Mouse (Mus musculus): Measurements from ENCODE around the gene Pdzd4.

Pdzd4 gene

DNA sequence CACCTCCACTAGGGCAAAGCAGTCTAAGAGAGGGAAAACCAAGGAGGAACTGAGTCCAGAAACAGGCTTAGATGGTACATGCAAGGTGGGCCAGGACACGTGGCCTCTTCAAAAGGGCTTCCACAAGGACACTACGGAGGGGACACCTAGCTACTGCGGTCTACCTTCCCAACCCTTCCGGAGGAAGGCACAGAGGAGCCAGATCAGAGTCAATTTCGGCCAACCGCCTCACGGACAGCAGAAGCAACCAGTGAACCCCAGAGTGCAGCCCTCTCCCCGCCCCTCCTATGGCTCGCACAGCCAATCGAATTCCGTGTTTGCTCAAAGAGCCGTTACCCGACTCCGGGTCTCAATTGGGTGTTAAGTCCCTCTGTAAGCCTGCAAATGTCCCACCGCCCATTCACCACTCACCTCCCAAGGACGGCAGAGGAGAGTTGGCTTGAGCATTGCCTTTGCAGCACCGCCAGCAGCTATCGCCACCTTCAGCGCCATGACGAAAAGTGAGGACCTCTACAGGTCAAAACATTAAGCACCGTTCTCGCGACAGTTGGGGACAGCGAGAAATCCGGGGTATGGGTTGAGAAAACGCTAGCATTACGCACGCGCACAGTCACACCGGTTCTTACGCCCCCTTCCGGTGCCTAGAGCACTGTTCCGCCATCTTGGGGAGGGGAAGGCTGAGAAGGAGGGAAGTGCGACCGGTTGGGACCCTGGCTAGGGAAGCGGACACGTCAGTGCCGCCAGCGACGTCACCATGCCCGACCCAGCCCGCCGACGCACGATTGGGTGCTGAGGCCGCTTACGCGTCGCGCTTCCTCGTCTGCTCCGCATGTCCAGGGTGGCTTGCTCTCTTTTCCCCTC is 38.2 kb downstream of the Pdzd4 start, which contains the start of the genes Idh3g and Ssr4:
Gene Idh3g, minus strand, starts transcription at position 534 of the 861 bp plus-strand sequence.
Gene Ssr4, plus strand, starts transcription at position 665 of the 861 bp plus-strand sequence.
- DNase-seq (ENCODE audit: low read depth in 2 of 2, low spot score in 2 of 2) = peak; percentile 88 to 94

DNA sequence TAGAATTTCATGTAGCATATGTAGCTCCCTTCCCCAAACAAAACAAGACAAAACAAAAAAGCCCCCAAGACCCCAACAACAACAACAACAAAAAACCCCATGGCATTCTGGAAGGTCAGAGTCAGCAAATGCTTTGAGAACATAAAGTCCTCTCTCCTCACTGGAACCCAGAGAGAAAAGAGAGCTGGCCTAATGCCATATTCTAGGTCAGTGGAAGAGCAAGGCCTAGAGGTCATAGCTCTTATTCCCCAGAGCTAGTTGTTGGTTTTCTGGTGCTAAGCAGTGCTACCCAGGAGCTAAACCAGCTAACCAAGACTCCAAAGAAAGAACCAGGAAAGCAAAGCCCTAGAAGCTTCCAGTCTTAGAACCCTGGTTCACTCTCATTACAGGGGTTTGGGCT is 39.1 kb downstream of the Pdzd4 start:
- no peak for DNase-seq (ENCODE audit: low read depth in 2 of 2, low spot score in 2 of 2)

- no peak for DNase-seq (ENCODE audit: low read depth in 2 of 2, low spot score in 2 of 2)
Measured at GRCm38 (mm10) chrX:73782227-73782626, 42.5 kb downstream of the Pdzd4 start.

DNA sequence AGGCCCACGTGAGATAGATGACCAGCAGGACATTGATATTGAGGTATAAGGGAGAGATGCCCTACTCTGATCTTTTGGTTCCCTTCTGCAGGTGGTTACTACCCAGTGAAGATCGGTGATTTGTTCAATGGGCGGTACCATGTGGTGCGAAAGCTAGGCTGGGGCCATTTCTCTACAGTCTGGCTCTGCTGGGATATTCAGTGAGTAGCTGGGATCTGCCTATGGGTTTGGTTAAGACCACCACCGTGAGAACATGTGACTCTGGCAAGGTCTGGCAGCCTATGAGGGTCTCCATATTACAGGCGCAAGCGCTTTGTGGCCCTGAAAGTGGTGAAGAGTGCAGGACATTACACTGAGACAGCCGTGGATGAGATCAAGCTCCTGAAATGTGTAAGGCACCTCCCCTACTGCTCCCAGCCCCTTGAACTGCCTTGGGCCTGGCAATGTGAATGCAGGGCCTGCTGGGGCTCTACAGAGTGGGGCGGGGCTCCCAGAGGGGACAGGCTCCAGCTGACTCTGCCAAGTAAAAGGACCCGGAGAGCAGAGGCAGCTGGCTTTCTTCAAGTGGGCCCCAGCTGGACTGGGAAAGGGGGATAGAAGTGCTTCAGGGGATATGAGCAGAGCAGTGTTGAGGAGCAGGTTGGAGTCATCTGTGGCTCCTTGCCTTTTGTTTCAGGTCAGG is 49.8 kb downstream of the Pdzd4 start:
- no peak for DNase-seq (ENCODE audit: low read depth in 2 of 2, low spot score in 2 of 2)

- no peak for DNase-seq (ENCODE audit: low read depth in 2 of 2, low spot score in 2 of 2)
Measured at GRCm38 (mm10) chrX:73774168-73774760, 50.5 kb downstream of the Pdzd4 start, which contains the start of gene Srpk3. Gene Srpk3, plus strand, starts transcription at chrX:73774405.

DNA sequence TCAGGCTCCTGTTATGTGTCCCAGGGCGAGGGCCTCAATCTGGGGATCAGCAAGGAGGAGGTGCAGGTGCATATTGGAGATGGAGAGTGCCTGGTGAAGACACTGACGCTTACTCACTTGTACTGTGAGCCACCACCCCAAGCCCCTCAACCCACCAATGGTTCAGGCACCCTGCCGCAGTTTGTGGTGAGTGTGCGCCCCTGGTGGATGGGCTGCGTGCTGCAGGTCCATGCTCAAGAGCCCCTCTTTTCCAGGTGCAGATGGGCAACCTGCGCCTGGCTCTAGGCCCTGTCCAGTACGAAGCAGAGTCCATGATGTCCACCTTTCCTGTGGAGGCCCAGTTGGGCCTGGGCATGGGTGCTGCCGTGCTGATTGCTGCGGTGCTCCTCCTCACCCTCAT is 57.5 kb downstream of the Pdzd4 start:
- DNase-seq (ENCODE audit: low read depth in 2 of 2, low spot score in 2 of 2) = no peak

DNA sequence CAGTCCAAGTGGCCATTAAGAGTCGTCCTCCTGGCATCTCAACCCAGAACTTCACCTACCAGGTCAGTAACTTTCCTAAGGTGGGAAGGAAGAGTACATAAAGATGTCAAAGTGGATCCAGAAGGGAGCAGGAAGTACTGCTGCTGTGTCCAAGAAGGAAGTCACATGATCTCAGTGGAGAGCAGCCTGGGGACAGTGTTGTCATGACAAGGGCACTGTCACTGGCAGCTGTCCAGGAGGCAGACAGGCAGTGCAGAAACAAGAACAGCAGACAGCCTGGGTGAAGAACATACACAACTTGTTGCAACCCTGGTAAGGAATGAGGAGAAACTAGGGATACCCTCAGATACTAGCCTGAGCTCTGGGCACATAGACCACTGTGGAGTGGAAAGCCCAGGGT is 59.5 kb downstream of the Pdzd4 start:
- DNase-seq (ENCODE audit: low read depth in 2 of 2, low spot score in 2 of 2) = no peak

DNA sequence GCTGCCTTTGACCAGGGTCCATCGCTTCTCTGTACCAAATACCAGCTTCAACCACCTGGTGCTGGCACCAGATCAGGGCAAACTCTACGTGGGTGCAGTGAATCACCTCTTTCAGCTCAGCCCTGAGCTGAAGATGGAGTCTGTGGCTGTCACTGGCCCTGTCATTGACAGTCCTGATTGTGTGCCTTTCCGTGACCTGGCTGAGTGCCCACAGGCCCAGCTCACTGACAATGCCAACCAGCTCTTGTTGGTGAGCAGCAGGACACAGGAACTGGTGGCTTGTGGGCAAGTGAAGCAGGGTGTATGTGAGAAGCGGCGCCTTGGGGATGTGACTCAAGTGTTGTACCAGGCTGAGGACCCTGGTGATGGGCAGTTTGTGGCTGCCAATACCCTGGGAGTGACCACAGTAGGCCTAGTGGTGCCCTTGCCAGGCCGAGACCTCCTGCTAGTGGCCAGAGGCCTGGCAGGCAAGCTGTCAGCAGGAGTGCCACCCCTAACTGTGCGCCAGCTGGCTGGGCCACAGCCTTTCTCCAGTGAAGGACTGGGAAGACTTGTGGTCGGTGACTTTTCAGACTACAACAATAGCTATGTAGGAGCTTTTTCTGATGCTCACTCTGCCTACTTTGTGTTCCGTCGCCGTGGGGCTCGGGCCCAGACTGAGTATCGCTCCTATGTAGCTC is 66.0 kb downstream of the Pdzd4 start:
- DNase-seq (ENCODE audit: low read depth in 2 of 2, low spot score in 2 of 2) = no peak

GRCm38 (mm10) chrX:73756334-73757140 is 68.2 kb downstream of the Pdzd4 start, which contains the start of gene Plxnb3:
Gene Plxnb3, plus strand, starts transcription at chrX:73757090.
- no peak for DNase-seq (ENCODE audit: low read depth in 2 of 2, low spot score in 2 of 2)

DNA sequence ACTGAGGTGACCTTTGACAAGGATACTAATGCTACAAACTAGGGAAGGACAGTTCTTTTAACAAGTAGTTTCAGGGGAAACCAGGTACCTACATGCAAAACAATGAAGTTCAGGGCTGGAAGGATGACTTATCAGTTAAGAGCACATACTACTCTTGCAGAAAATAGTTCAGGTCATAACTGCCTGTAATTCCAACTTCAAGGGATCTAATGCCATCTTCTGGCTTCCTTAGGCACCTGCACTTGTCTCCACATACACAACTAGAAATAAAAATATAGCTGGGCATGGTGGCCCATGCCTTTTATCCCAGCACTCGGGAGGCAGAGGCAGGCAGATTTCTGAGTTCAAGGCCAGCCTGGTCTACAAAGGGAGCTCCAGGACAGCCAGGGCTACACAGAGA is 75.8 kb downstream of the Pdzd4 start:
- no peak for DNase-seq (ENCODE audit: low read depth in 2 of 2, low spot score in 2 of 2)

- no peak for DNase-seq (ENCODE audit: low read depth in 2 of 2, low spot score in 2 of 2)
Measured at GRCm38 (mm10) chrX:73744774-73745481, 79.8 kb downstream of the Pdzd4 start.
